Mouse (Mus musculus) cerebellum, adult 2 months (tissue): Measurements from ENCODE around the gene Secisbp2.

Experiments
- CTCF ChIP-seq: fragments of 200-500 bp; IDR thresholded peaks from 2 replicates; pipeline ENCODE4 v1.5.1; 2011; ENCODE audit warnings: low read depth, mild to moderate bottlenecking, control low read depth, low read length, moderate library complexity, borderline replicate concordance; ENCODE audit not compliant: insufficient read depth
- POLR2A ChIP-seq: fragments of 200-500 bp; IDR thresholded peaks from 2 replicates; pipeline ENCODE4 v1.6.1; 2011; ENCODE audit warnings: low read length, control low read depth, borderline replicate concordance; ENCODE audit not compliant: insufficient read depth

DNA sequence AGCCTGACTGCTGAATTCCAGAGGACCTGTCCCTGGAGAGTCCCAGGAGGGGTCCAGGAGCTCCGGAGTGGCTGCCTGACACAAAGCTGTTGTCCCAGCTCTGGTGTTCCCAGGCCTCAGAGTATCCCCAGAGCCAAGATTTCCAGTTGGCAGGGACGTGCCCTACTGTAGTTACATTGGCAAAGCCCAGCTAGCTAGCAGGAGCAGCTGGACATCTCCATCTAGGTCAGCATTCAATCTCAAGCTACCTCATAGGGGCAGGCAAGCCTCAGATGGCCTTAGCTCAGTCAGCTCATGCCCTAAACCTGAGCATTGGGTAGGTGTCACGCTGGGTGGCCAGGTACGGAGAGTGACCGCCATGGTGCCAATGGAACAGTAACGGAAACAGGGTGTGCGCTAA lies 80.0 kb downstream of the Secisbp2 start:
- TF ChIP-seq POLR2A = no peak
- TF ChIP-seq CTCF = no peak
